Mouse (Mus musculus) ES-E14 (cell line): ENCODE results near the gene Liph. TPM values are rescaled to one million over a fixed set of nuclear protein-coding genes. Genes with fewer than 3 reads are reported as not detected.

Experiments used
- DNase-seq: peaks from one replicate; pipeline ENCODE4 v3.0.0-alpha.2; 2013; ENCODE audit warnings: low read depth, low spot score
- H3K27ac ChIP-seq: 2 replicates; pipeline ENCODE4 v1.5.1; 2012; ENCODE audit warnings: low read depth, mild to moderate bottlenecking, low read length, moderate library complexity, mixed read lengths; ENCODE audit not compliant: poor library complexity, insufficient read depth, severe bottlenecking
- H3K36me3 ChIP-seq: 2 replicates; pipeline ENCODE4 v1.6.1; 2012; ENCODE audit warnings: mild to moderate bottlenecking, low read length, moderate library complexity, mixed read lengths; ENCODE audit not compliant: control insufficient read depth, poor library complexity, insufficient read depth, severe bottlenecking
- H3K4me1 ChIP-seq, 2 experiments: fragments of 150-350 bp in 1 of 2; sonication (generic) in 1 of 2; 2 replicates each; pipeline ENCODE4 v1.6.1; 2012; ENCODE audit warnings: low read length in 2 of 2, mild to moderate bottlenecking in 1 of 2, mixed read lengths in 1 of 2; ENCODE audit not compliant: control insufficient read depth in 2 of 2, insufficient read depth in 2 of 2, poor library complexity in 1 of 2
- H3K4me3 ChIP-seq, 2 experiments: fragments of 150-350 bp in 1 of 2; sonication (generic) in 1 of 2; 2 replicates each; pipeline ENCODE4 v1.5.1; 2012; ENCODE audit warnings: low read length in 2 of 2, low read depth in 1 of 2, mild to moderate bottlenecking in 1 of 2, mixed read lengths in 1 of 2; ENCODE audit not compliant: insufficient read depth in 1 of 2, poor library complexity in 1 of 2, severe bottlenecking in 1 of 2
- H3K9ac ChIP-seq: 2 replicates; pipeline ENCODE4 v1.6.1; 2012; ENCODE audit warnings: low read depth, mild to moderate bottlenecking, low read length, mixed read lengths; ENCODE audit not compliant: poor library complexity, insufficient read depth, severe bottlenecking
- H3K9me3 ChIP-seq: fragments of 150-350 bp; sonication (generic); 2 replicates; pipeline ENCODE4 v1.6.1; 2012; ENCODE audit warnings: low read depth, mild to moderate bottlenecking, low read length; ENCODE audit not compliant: control insufficient read depth, insufficient read depth
- CHD2 ChIP-seq: IDR thresholded peaks from 2 replicates; pipeline ENCODE4 v1.6.1; 2014; ENCODE audit warnings: mild to moderate bottlenecking, low read depth, low read length, inconsistent platforms
- HCFC1 ChIP-seq: IDR thresholded peaks from 2 replicates; pipeline ENCODE4 v1.6.1; 2012; ENCODE audit warnings: low read length, inconsistent platforms, borderline replicate concordance; ENCODE audit not compliant: insufficient read depth
- MAFK ChIP-seq: IDR thresholded peaks from 2 replicates; pipeline ENCODE4 v1.6.1; 2014; ENCODE audit warnings: mild to moderate bottlenecking, low read depth, low read length, inconsistent platforms; ENCODE audit not compliant: insufficient read depth
- ZC3H11A ChIP-seq: IDR thresholded peaks from 2 replicates; pipeline ENCODE4 v1.6.1; 2012; ENCODE audit warnings: low read depth, mild to moderate bottlenecking, inconsistent platforms, low read length, borderline replicate concordance
- ZNF384 ChIP-seq: IDR thresholded peaks from 2 replicates; pipeline ENCODE4 v1.6.1; 2012; ENCODE audit warnings: low read depth, low read length, inconsistent platforms
- in situ Hi-C, 2 experiments: fragments of 600-800 bp; cut with MboI; formaldehyde crosslinking; loops; one replicate each; pipeline ENCODE4 v1.15.1; 2025; ENCODE audit warnings: low sequenced_read_pairs in 2 of 2, inconsistent platforms in 1 of 2; ENCODE audit not compliant: unreplicated experiment in 2 of 2
- total RNA-seq: library from RNA; depleted of rRNA; stranded (reverse); fragments of 300-350 nt; gene quantifications from 2 replicates; pipeline ENCODE4 v1.2.3, GENCODE M21; 2012

Liph gene
- total RNA-seq, 1 experiment: 24.5 TPM

DNA sequence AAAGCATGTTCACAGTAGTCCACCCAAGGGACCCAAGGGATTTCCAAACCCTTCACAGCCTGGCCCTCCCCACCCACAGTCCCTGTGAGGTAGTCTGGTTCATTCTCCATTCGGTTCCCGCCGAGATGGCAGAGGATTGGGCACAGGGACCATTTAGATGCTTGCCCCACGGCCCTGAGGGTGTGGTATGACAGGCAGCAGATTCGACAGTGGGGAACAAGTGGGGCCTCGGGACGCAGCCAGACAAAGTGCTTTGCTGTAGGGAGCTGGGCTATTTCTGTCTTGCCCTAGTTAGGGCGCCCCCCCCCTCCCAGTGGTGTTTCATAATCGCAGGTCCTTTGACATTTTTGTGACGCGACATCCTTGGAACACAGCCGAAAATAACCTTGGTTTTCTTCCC, 39.9 kb downstream of the Liph start:
- no peaks in the 10 kb centered on the region for H3K4me1 ChIP-seq
- no peak overlapping the region for H3K9ac ChIP-seq
- DNase-seq: no peak
- no peak overlapping the region for H3K4me3 ChIP-seq
- peaks cover 10% of the 10 kb centered on the region; the same call in 1 of the 2 replicates for H3K36me3 ChIP-seq
- no peak overlapping the region for H3K27ac ChIP-seq
- TF ChIP-seq CHD2: no peak
- no peak for TF ChIP-seq ZNF384
- no peak for TF ChIP-seq MAFK
- no peak for TF ChIP-seq ZC3H11A
- TF ChIP-seq HCFC1: no peak
- in situ Hi-C loops: no loop called here
- no peaks in the 10 kb centered on the region for H3K9me3 ChIP-seq

DNA sequence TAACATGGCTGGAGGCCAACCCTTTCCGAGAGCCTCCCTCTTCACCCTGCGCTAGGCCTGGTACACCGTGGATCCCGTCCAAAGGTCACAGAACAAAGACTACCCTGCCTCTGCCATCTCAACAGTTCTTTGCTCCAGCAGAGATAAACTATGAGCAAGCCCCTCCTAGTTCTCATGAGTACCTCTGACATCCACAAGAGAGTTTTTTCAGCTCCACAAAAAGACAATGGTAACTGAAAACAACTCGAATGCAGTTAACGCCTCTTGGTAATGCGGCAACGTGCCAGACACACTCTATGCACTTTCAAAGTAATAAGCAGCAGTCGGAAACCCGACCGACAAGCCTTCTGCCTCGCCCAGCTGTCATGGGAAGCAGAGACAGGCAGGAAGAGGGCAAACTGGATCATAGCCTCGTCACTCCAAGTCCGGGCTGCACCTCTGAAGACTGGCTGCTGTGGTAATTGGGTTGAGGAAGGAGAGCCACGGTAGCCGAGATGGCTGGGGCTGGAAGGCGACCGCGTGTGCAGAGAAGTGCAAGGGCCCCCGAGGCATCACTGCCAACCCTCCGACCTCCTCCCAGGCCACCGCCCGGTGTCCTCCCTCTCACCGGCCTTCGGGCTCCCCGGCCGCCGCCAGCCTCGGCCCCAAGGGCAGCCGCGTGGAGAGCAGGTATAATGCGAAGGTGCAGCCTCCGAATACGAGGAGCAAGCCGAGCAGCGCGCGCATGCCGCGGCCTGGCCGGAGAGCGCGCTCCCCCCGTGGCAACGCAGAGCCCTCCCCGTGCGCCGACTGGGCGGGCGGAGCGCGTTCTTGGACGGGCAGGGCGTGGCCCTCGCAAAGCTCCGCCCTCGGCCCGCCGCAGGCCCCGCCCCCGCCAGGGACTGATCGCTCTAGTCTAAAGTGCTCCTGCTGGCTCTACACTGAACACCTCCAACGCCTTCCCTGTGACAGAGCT, 48.4 kb downstream of the Liph start, which contains the start of gene Tmem41a:
Gene Tmem41a (minus strand): TSS at position 792 of the 955 bp plus-strand sequence.
- Histone ChIP-seq H3K27ac (no peak within 1 kb of the TSS; the same call in 1 of the 2 replicates), H3K36me3 (no peaks in the 10 kb centered on the region; the same call in 1 of the 2 replicates), H3K9ac (peak within 1 kb of the TSS; percentile 86), H3K4me3 (peak within 1 kb of the TSS; percentile 78 to 87), H3K9me3 (no peaks in the 10 kb centered on the region), H3K4me1 (peaks cover 0 to 2% of the 10 kb centered on the region in 2 experiments; a peak in 1 of 4 replicates)
- DNase-seq: peak; percentile 68
- in situ Hi-C loops: no loop called here
- TF ChIP-seq MAFK: no peak
- TF ChIP-seq HCFC1: no peak; the same call in 1 of the 2 replicates
- no peak for TF ChIP-seq ZC3H11A
- TF ChIP-seq CHD2: no peak
- TF ChIP-seq ZNF384: no peak

- no peak overlapping the region for H3K9ac ChIP-seq
- no peak overlapping the region for H3K4me3 ChIP-seq
- no peaks in the 10 kb centered on the region for H3K36me3 ChIP-seq
- DNase-seq: no peak
- no peak for TF ChIP-seq CHD2
- TF ChIP-seq ZC3H11A: no peak
- no peak for TF ChIP-seq MAFK
- no peak for TF ChIP-seq ZNF384
- TF ChIP-seq HCFC1: no peak
- no peaks in the 10 kb centered on the region for H3K9me3 ChIP-seq
- in situ Hi-C loops: no loop called here
- H3K27ac ChIP-seq: no peak overlapping the region
- no peaks in the 10 kb centered on the region for H3K4me1 ChIP-seq
These were observed 67.0 kb downstream of the Liph start for GRCm38 (mm10) chr16:21928471-21928870.

DNA sequence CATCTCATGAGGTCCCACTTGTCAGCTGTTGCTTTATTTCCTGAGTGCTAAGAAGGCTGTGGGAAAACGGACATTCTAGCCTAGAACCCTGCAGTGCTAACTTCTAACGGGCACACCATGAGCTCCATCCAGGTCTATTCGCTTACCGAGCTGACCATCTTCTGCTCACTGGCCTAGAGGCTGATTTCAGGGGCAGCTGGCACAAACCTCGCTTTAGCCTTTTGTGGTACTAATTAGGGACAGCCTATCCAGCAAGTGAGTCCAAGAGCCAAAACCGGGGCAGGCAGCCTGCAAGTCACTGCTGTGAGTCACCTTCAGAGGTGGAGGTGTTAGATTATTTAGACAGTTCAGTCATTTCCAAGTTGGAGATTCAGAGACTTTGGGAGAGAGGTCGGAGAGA, 78.8 kb downstream of the Liph start:
- H3K27ac ChIP-seq: no peak overlapping the region

More for the DNA sequence above, 78.8 kb downstream of the Liph start:
- Histone ChIP-seq H3K9ac (no peak overlapping the region), H3K4me1 (peaks cover 0 to under 1% of the 10 kb centered on the region in 2 experiments; a peak in 1 of 4 replicates), H3K9me3 (no peaks in the 10 kb centered on the region), H3K4me3 (no peak overlapping the region), H3K36me3 (no peaks in the 10 kb centered on the region)
- no peak for TF ChIP-seq ZNF384
- TF ChIP-seq CHD2: no peak
- TF ChIP-seq MAFK: no peak
- TF ChIP-seq ZC3H11A: no peak
- TF ChIP-seq HCFC1: no peak
- in situ Hi-C loops: no loop called here
- DNase-seq: no peak
